Mouse (Mus musculus): ENCODE measurements at regions not wholly inside any gene's neighbourhood (a gene's known extent, or its start where the extent isn't known, plus 50 kb on each side); places are given as distances from the start of the nearest gene placed in this dataset.
A peak's percentile ranks its signal among the peaks of the same experiment; 100 is the strongest.

GRCm38 (mm10) chr4:12246595-12246994 lies 74.8 kb upstream of the Fam92a start:
- H3K36me3 ChIP-seq (ENCODE audit: control insufficient read depth, insufficient read depth, low read length): no peaks in the 10 kb centered on the region
- no peaks in the 10 kb centered on the region for H3K27me3 ChIP-seq (ENCODE audit: control insufficient read depth, insufficient read depth, low read length)
- WGBS: 84% methylated on average over 4 of the region's 4 CpGs
- no peak for DNase-seq
- H3K4me1 ChIP-seq (replicated peaks; ENCODE audit: control insufficient read depth, insufficient read depth, low read length): no peaks in the 10 kb centered on the region
- no peak overlapping the region for H3K27ac ChIP-seq (ENCODE audit: control insufficient read depth, insufficient read depth, low read length)
- no peak for TF ChIP-seq CTCF (IDR thresholded peaks at IDR 0.05; ENCODE audit: borderline replicate concordance, control insufficient read depth, extremely low read depth, insufficient read depth, low read length, poor library complexity)
- no peak for TF ChIP-seq POLR2A (IDR thresholded peaks at IDR 0.05; ENCODE audit: control insufficient read depth, extremely low read depth, insufficient read depth, low read length, poor library complexity)
- no peak overlapping the region for H3K4me3 ChIP-seq (ENCODE audit: control insufficient read depth, insufficient read depth, low read length)

DNA sequence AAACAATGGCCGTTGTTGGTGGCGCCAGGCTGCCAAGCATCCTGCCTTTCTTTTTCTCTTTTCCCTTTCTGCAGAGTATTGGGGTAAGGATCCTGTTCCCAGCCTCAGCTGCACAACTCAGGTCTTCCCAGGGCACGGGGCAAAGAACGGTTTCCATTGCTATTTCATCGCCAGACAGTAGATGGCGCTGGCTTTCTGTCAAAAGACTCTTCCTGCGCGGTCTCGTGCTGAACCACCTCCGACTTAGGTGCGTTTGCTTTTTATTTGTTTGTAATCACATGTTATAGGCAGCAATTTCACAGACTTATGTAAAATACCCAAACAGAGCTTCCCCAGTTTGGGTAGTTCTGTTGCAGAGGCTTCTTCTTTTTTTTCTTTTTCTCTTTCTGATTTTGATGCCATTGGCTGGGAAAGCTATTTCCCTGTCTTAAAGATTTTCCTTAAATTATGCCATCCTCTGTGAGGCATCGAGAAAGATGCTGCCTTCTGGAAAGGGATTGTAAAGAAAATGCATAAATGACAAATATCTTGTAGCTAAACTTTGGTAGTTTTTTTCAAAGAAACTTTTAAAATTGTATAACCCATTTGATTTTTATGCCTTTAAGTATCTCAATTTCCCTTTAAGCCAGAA lies 69.2 kb upstream of the Fam92a start:
- H3K4me3 ChIP-seq (ENCODE audit: control insufficient read depth, insufficient read depth, low read length): no peak overlapping the region

GRCm38 (mm10) chr4:12230731-12231130 lies 58.9 kb upstream of the Fam92a start:
- Histone ChIP-seq H3K4me1 (replicated peaks; ENCODE audit: control insufficient read depth, insufficient read depth, low read length) (no peaks in the 10 kb centered on the region), H3K36me3 (ENCODE audit: control insufficient read depth, insufficient read depth, low read length) (no peaks in the 10 kb centered on the region), H3K27ac (ENCODE audit: control insufficient read depth, insufficient read depth, low read length) (no peak overlapping the region), H3K27me3 (ENCODE audit: control insufficient read depth, insufficient read depth, low read length) (no peaks in the 10 kb centered on the region), H3K4me3 (ENCODE audit: control insufficient read depth, insufficient read depth, low read length) (no peak overlapping the region)
- TF ChIP-seq POLR2A (IDR thresholded peaks at IDR 0.05; ENCODE audit: control insufficient read depth, extremely low read depth, insufficient read depth, low read length, poor library complexity) (no peak), CTCF (IDR thresholded peaks at IDR 0.05; ENCODE audit: borderline replicate concordance, control insufficient read depth, extremely low read depth, insufficient read depth, low read length, poor library complexity) (no peak)
- 86% methylated on average over 1 of the region's 1 CpGs for whole genome bisulfite sequencing
- no peak for DNase-seq

More for the DNA sequence above, 69.2 kb upstream of the Fam92a start:
- Histone ChIP-seq H3K36me3 (ENCODE audit: control insufficient read depth, insufficient read depth, low read length) (no peaks in the 10 kb centered on the region), H3K27ac (ENCODE audit: control insufficient read depth, insufficient read depth, low read length) (no peak overlapping the region), H3K27me3 (ENCODE audit: control insufficient read depth, insufficient read depth, low read length) (no peaks in the 10 kb centered on the region), H3K4me1 (replicated peaks; ENCODE audit: control insufficient read depth, insufficient read depth, low read length) (no peaks in the 10 kb centered on the region)
- TF ChIP-seq POLR2A (IDR thresholded peaks at IDR 0.05; ENCODE audit: control insufficient read depth, extremely low read depth, insufficient read depth, low read length, poor library complexity) (no peak), CTCF (IDR thresholded peaks at IDR 0.05; ENCODE audit: borderline replicate concordance, control insufficient read depth, extremely low read depth, insufficient read depth, low read length, poor library complexity) (peak; percentile 54; the same call in 1 of the 2 replicates)
- DNase-seq: peak; percentile 43
- 6% methylated on average over 12 of the region's 12 CpGs for WGBS
